Mouse (Mus musculus): ENCODE data around the gene Elmsan1.

Elmsan1 gene

GRCm38 (mm10) chr12:84174871-84175270 lies 43.8 kb downstream of the Elmsan1 start:
- peak; percentile 76 for DNase-seq (ENCODE audit: low spot score)

- DNase-seq (ENCODE audit: low spot score): no peak
These were observed 44.4 kb downstream of the Elmsan1 start for GRCm38 (mm10) chr12:84174190-84174811.

- no peak for DNase-seq (ENCODE audit: low spot score)
These were observed 45.3 kb downstream of the Elmsan1 start for GRCm38 (mm10) chr12:84173309-84173915.

GRCm38 (mm10) chr12:84172862-84173261 lies 45.8 kb downstream of the Elmsan1 start:
- DNase-seq (ENCODE audit: low spot score): no peak

- no peak for DNase-seq (ENCODE audit: low spot score)
These were observed 46.5 kb downstream of the Elmsan1 start for GRCm38 (mm10) chr12:84172216-84172615.

- DNase-seq (ENCODE audit: low spot score): no peak
These were observed 48.1 kb downstream of the Elmsan1 start for GRCm38 (mm10) chr12:84170610-84171009.

GRCm38 (mm10) chr12:84165631-84166373 lies 52.9 kb downstream of the Elmsan1 start:
- no peak for DNase-seq (ENCODE audit: low spot score)

GRCm38 (mm10) chr12:84163586-84164110 lies 55.0 kb downstream of the Elmsan1 start:
- no peak for DNase-seq (ENCODE audit: low spot score)

GRCm38 (mm10) chr12:84163133-84163532 lies 55.5 kb downstream of the Elmsan1 start:
- DNase-seq (ENCODE audit: low spot score): no peak

- DNase-seq (ENCODE audit: low spot score): peak; percentile 55
These were observed 56.9 kb downstream of the Elmsan1 start for GRCm38 (mm10) chr12:84161616-84162433.

GRCm38 (mm10) chr12:84161116-84161515 lies 57.6 kb downstream of the Elmsan1 start:
- no peak for DNase-seq (ENCODE audit: low spot score)

- DNase-seq (ENCODE audit: low spot score): no peak
These were observed 58.2 kb downstream of the Elmsan1 start for GRCm38 (mm10) chr12:84160491-84160890.

- DNase-seq (ENCODE audit: low spot score): no peak
These were observed 60.5 kb downstream of the Elmsan1 start for GRCm38 (mm10) chr12:84158156-84158555.

- DNase-seq (ENCODE audit: low spot score): no peak
These were observed 62.5 kb downstream of the Elmsan1 start for GRCm38 (mm10) chr12:84156210-84156609.

- DNase-seq (ENCODE audit: low spot score): no peak
These were observed 63.2 kb downstream of the Elmsan1 start for GRCm38 (mm10) chr12:84155523-84155871.

- no peak for DNase-seq (ENCODE audit: low spot score)
These were observed 63.7 kb downstream of the Elmsan1 start for GRCm38 (mm10) chr12:84154786-84155522.

GRCm38 (mm10) chr12:84153414-84153813 lies 65.3 kb downstream of the Elmsan1 start:
- no peak for DNase-seq (ENCODE audit: low spot score)

- DNase-seq (ENCODE audit: low spot score): peak; percentile 65
These were observed 66.1 kb downstream of the Elmsan1 start for GRCm38 (mm10) chr12:84152352-84153190.

- DNase-seq (ENCODE audit: low spot score): no peak
These were observed 66.8 kb downstream of the Elmsan1 start for GRCm38 (mm10) chr12:84151911-84152310.

- peak; percentile 64 for DNase-seq (ENCODE audit: low spot score)
These were observed 67.7 kb downstream of the Elmsan1 start for GRCm38 (mm10) chr12:84150976-84151375.

Measured in yolk sac, embryonic 10.5 days (tissue).